Mouse (Mus musculus) ovary, postnatal 14 days (tissue): ENCODE results near the gene Pcbp2.
A peak's percentile ranks its signal among the peaks of the same experiment; 100 is the strongest.

Experiments
- DNase-seq: peaks from one replicate; pipeline ENCODE4 v3.0.0; 2022; ENCODE audit warnings: low spot score

Pcbp2 gene

DNA sequence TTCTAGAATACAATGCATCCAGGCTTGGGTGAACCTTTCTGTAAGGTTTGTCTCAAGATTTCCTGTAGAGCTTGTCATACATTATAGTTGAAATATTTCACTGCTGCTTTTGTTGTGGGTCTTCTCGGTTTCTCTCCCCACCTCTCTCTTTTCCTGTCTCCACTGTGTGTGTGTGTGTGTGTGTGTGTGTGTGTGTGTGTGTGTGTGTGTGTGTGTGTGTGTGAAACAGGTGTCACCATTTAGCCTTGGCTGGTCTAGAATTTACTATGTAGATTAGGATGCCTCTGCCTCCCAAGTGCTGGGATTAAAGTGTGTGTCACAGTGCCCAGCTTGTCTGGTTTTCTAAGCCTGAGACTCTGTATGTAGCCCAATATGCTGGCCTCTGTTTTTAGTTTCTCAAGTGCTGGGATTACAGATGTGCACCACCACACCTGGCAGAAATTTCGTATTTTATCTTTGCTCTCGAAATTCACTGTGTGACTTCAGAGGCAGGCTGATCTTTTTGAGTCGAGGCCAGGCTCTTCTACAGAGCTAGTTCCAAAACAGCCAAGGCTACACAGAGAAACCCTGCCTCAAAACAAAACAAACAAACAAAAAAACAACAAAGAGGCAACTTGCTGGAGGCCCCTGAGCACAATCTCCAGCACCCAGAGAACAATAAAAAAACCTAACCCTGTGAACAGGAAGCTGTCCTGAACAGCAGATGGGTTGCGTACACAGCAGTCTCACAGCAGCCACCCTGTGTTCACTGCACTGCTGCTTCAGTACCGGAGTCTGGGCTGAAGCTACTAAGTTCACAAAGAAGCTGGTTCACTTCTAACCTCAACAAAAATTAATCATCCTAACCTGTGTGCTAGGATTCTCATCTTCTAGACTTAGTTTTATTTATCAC lies 56.0 kb downstream of the Pcbp2 start:
- DNase-seq = no peak

DNA sequence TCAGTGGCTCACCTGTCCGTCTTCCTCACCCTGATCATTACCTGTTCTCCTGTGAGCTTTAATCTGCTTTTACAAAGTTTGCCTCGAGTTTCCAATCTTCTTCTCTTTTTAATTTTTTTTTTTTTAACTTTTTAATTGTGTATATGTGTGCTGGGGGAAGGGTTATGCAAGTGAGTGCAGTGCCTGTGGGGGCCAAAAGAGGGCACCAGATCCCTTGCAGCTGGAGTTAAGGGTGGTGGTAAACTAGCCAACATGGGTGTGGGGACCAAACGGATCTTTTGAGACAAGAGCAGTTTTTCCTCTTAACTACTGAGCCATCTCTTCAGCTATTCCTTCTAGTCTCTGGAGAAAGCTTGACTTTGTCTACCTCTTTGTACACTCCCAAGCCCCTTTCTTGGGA lies 57.6 kb downstream of the Pcbp2 start:
- no peak for DNase-seq

DNA sequence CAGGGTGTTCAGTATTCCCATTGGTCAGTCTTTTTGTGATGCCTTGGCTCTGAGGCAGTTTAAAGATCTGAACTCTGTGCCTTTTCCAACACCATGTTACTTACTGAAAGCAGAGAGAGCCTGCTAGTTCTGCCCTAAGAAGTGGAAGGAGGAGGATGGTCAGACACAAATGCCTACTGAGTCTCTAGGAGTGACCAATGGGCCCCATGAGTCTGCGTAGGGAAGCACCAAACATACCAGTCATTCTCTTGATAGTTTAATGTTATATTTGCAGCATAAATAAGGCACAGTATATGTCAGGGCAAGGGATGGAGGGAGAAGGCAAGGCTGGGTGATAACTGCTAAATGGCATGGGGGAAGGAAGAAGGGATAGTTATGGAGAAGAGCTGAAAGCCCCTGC lies 58.1 kb downstream of the Pcbp2 start:
- no peak for DNase-seq

DNA sequence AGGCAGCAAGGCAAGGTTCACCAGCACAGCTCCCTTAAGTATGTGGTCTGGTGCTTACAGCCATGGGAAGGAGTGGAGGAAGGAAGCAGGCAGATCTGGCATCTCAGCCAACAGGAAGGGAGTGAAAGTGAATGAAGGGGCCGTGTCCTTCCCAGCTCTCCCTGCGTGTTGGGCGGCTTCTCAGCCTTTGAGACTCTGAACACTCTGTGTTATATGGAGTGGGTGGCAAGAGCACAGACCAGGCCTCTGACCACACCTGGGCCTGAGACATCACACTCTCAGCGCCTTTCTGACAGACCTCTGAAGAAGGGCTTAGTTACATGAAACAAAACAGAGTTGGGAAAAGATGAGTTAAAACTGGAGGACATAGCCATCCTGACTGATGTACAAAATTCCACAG lies 60.2 kb downstream of the Pcbp2 start:
- no peak for DNase-seq

- DNase-seq = no peak
These were observed 61.2 kb downstream of the Pcbp2 start for GRCm38 (mm10) chr15:102531586-102531985.

DNA sequence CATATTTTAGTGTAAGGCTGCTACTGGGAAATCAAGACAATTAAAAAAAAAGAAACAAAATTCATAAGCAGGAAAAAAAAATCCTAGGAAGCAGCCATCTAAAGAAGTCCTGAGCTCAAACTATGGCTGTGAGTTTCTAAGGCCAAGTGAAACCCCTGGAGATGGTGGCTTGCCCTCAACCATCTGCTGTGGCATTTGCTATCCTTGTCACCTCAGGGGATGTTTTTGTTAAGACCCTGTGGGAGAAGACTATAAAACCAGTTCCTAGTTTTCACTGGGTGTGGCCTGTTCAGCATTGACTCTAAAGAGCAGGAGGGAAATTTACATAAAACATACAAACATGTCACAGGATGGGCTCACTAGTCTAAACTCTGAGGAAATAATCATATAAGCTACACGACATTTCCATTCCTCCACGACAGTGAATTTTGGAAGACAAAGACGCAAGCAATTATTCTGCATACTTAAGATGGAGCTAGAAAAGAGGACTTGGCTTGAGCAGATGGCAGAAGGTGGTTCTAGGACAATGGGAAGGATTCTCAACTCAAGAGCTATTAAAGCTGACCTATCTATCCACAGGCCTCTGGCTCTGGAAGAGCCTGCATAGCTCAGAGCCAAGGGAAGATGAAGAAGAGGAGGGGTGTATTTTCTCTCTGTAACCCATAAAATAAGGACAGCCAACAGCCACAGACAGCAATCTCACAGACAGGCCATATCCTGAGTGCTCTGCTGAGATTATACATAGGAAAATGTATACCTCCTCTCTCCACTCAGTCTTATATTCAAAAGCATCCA lies 62.0 kb downstream of the Pcbp2 start:
- no peak for DNase-seq

GRCm38 (mm10) chr15:102533926-102534325 lies 63.6 kb downstream of the Pcbp2 start:
- DNase-seq = no peak

GRCm38 (mm10) chr15:102544801-102545200 lies 74.5 kb downstream of the Pcbp2 start:
- no peak for DNase-seq

- no peak for DNase-seq
These were observed 75.9 kb downstream of the Pcbp2 start for GRCm38 (mm10) chr15:102546246-102546645.

- peak; percentile 44 for DNase-seq
These were observed 76.5 kb downstream of the Pcbp2 start for GRCm38 (mm10) chr15:102546677-102547427.

DNA sequence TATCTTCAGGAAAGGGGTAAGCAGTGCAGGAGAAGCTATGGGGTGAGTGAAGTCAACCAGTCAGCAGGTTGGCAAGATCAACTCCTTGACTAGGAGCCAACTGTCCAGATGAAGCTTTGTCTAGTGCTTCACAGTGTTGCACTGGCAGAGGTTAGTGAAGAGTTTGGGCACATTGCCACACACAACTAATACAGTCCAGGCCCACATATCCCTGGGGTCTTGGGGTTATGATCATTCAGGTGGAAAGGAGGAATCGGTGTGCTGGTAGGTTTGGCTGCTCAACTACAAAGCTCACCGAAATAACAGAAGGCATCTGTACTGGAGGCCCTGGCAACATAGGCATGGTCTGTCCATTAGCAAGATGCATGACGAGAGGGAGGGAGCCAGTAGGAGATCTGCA lies 77.1 kb downstream of the Pcbp2 start:
- no peak for DNase-seq
